Mouse (Mus musculus) bone marrow, adult 2 months (tissue): ENCODE results near the gene Slc22a4.
"Not testable (repeated sequence)": the region's sequence is repeated elsewhere in the genome, so short reads cannot be mapped to it uniquely, and the experiment has no call there.

ENCODE experiments used
- CTCF ChIP-seq: fragments of 200-500 bp; IDR thresholded peaks from 2 replicates; pipeline ENCODE4 v1.5.1; 2011; ENCODE audit warnings: low read length, control low read depth; ENCODE audit not compliant: control insufficient read depth, insufficient read depth
- POLR2A ChIP-seq: fragments of 200-500 bp; IDR thresholded peaks from 2 replicates; pipeline ENCODE4 v1.6.1; 2011; ENCODE audit warnings: low read depth, mild to moderate bottlenecking, control low read depth, low read length, borderline replicate concordance; ENCODE audit not compliant: control insufficient read depth

DNA sequence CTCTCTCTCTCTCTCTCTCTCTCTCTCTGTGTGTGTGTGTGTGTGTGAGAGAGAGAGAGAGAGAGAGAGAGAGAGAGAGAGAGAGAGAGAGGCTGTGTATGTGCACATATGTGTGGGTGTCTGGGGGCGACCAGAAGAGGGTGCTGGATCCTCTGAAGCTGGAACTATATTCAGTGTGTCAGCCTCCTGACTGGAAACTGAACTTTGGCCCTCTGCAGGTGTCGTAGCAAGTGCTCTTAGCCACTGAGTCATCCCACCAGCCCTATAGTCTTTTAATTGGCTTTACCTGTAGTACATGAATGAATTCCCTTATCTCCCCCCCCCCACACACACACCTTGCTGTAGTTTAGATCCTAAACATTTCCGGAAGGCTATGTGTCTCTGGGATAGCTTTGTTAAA, 5.0 kb upstream of the Slc22a4 start:
- TF ChIP-seq POLR2A, CTCF: not testable (repeated sequence)
